Mouse (Mus musculus): ENCODE measurements around the gene Crhbp. TPM values are rescaled to one million over a fixed set of nuclear protein-coding genes. Genes with fewer than 3 reads are reported as not detected.

Gene Crhbp
- total and polyA plus RNA-seq, 2 experiments from 2014 or later = 8.6 to 14.4 TPM

DNA sequence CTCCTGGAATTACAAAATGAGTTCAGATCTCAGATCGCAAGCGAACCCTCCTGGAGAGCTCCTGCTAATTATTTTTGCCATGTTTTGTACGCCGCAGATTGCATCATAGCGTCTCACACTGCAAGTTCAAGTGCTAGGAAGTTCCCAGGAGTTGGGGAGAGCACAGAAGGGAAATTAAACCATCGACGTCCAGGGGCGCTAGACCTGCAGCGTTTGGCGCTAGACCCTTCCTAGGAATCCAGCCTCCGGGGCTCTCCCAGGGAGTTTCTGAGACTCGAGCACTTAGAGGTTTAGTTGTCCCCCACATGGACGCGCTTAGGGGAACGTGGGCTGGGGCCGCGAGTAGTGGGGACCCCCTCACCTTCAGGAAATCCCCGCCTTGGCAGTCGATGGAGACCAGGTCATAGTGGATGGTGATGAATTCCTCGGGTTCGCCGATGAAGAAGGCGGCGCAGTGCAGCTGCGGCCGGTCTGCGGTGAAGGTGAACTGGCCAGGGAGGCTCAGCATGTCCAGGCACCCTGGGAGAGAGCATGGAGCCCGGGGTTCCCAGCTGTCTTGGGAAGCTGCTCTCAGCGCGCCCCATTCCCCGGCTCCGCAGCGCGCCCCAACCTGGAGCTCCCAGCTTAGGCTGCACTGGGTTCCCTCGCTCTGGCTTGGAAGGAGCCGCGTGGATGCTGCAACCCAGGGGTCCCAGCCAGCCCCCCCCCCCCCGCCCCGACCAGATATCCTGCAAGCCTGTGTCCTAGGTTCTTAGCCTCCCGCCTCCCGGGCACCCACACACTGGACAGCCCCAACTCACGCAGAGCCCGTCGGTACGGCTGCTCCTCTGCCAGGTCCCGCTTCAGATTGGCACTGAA, 1.1 kb downstream of the Crhbp start:
- Histone ChIP-seq H3K4me1 (ENCODE audit: insufficient read depth, low read length) (peaks cover 12% of the 10 kb centered on the region), H3K9ac (replicated peaks; ENCODE audit: low read length) (peak overlapping the region; percentile 43), H3K4me2 (ENCODE audit: low read depth, low read length) (peak overlapping the region; percentile 95), H3K27me3 (ENCODE audit: insufficient read depth, low read length) (peaks cover 7% of the 10 kb centered on the region; the same call in 1 of the 2 replicates), H3K4me3 (ENCODE audit: low read length) (peak overlapping the region; percentile 45), H3K36me3 (ENCODE audit: insufficient read depth, low read length) (no peaks in the 10 kb centered on the region), H3K27ac (no peak overlapping the region), H3K9me3 (ENCODE audit: low read length) (no peaks in the 10 kb centered on the region)
- ATAC-seq (peak; percentile 85), DNase-seq (ENCODE audit: low spot score) (peak; percentile 77)
- peak; percentile 63 for TF ChIP-seq CTCF (IDR thresholded peaks at IDR 0.05; ENCODE audit: low read depth)
- 1% methylated on average over 46 of the region's 46 CpGs for WGBS

GRCm38 (mm10) chr13:95442901-95443300, 1.8 kb downstream of the Crhbp start:
- no peak overlapping the region for H3K27ac ChIP-seq

DNA sequence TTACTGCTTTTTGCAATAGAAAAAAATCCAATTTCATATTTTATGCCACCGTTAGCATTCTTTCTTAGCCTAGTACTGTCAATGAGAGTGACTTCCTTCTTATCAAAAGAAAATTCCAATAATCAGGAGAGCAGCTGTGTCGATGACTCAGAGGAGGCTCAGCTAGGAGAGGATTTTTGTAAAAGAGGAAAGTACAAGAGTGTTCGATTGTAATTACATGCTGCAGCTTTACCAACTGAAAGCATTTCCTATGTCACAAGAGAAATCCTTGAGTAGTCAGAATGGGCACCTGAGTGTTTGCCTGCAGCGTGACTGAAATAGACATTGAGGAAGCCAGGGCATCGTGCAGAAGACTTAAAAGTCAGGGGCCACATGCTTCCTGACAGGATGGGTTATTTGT, 5.2 kb downstream of the Crhbp start:
- H3K4me1 ChIP-seq (ENCODE audit: insufficient read depth, low read length) = peaks cover 12% of the 10 kb centered on the region
- no peak for TF ChIP-seq CTCF (IDR thresholded peaks at IDR 0.05; ENCODE audit: low read depth)
- H3K9me3 ChIP-seq (ENCODE audit: low read length) = no peaks in the 10 kb centered on the region
- peaks cover 6% of the 10 kb centered on the region; the same call in 1 of the 2 replicates for H3K27me3 ChIP-seq (ENCODE audit: insufficient read depth, low read length)
- H3K27ac ChIP-seq = no peak overlapping the region
- 79% methylated on average over 5 of the region's 5 CpGs for WGBS
- DNase-seq (ENCODE audit: low spot score) (no peak), ATAC-seq (no peak)
- no peak overlapping the region for H3K9ac ChIP-seq (replicated peaks; ENCODE audit: low read length)
- no peak overlapping the region for H3K4me2 ChIP-seq (ENCODE audit: low read depth, low read length)
- no peak overlapping the region for H3K4me3 ChIP-seq (ENCODE audit: low read length)
- no peaks in the 10 kb centered on the region for H3K36me3 ChIP-seq (ENCODE audit: insufficient read depth, low read length)

More at GRCm38 (mm10) chr13:95442901-95443300, 1.8 kb downstream of the Crhbp start:
- H3K27me3 ChIP-seq (ENCODE audit: insufficient read depth, low read length) = peaks cover 7% of the 10 kb centered on the region; the same call in 1 of the 2 replicates
- H3K9ac ChIP-seq (replicated peaks; ENCODE audit: low read length) = no peak overlapping the region; the same call in 1 of the 2 replicates
- peaks cover 12% of the 10 kb centered on the region for H3K4me1 ChIP-seq (ENCODE audit: insufficient read depth, low read length)
- H3K4me2 ChIP-seq (ENCODE audit: low read depth, low read length) = peak overlapping the region; percentile 95
- no peak for TF ChIP-seq CTCF (IDR thresholded peaks at IDR 0.05; ENCODE audit: low read depth)
- H3K4me3 ChIP-seq (ENCODE audit: low read length) = peak overlapping the region; percentile 45; the same call in 1 of the 2 replicates
- 13% methylated on average over 4 of the region's 4 CpGs for WGBS
- H3K36me3 ChIP-seq (ENCODE audit: insufficient read depth, low read length) = no peaks in the 10 kb centered on the region
- no peak for ATAC-seq
- no peaks in the 10 kb centered on the region for H3K9me3 ChIP-seq (ENCODE audit: low read length)
- DNase-seq (ENCODE audit: low spot score) = no peak

DNA sequence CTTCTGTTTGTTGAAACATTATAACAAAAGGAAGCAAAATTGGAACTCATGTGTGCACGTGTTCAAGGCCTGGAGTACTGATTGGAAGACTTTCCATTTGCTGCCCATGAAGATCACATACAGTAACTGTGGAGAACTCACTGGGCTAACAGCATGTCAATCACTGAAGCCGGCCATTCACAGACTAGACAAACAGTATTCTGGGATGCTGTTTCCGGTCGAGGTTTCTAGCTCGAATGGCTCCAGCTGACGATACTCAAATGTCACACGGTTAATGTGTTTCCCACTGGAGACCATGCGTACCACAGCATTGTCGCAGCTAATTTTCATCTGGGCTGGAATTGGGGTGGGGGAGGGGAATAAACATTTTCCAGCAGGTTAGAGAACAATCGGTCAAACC, 13.0 kb downstream of the Crhbp start:
- WGBS = 78% methylated on average over 10 of the region's 10 CpGs
- TF ChIP-seq CTCF (IDR thresholded peaks at IDR 0.05; ENCODE audit: low read depth) = no peak
- Histone ChIP-seq H3K9ac (replicated peaks; ENCODE audit: low read length) (no peak overlapping the region), H3K27ac (no peak overlapping the region), H3K4me2 (ENCODE audit: low read depth, low read length) (no peak overlapping the region), H3K36me3 (ENCODE audit: insufficient read depth, low read length) (no peaks in the 10 kb centered on the region), H3K27me3 (ENCODE audit: insufficient read depth, low read length) (no peaks in the 10 kb centered on the region), H3K9me3 (ENCODE audit: low read length) (no peaks in the 10 kb centered on the region), H3K4me1 (ENCODE audit: insufficient read depth, low read length) (no peaks in the 10 kb centered on the region), H3K4me3 (ENCODE audit: low read length) (no peak overlapping the region)
- DNase-seq (ENCODE audit: low spot score) (no peak), ATAC-seq (no peak)

- Histone ChIP-seq H3K36me3 (ENCODE audit: insufficient read depth, low read length) (no peaks in the 10 kb centered on the region), H3K4me1 (ENCODE audit: insufficient read depth, low read length) (no peaks in the 10 kb centered on the region), H3K4me2 (ENCODE audit: low read depth, low read length) (no peak overlapping the region), H3K4me3 (ENCODE audit: low read length) (no peak overlapping the region), H3K9me3 (ENCODE audit: low read length) (no peaks in the 10 kb centered on the region), H3K27me3 (ENCODE audit: insufficient read depth, low read length) (no peaks in the 10 kb centered on the region), H3K9ac (replicated peaks; ENCODE audit: low read length) (no peak overlapping the region), H3K27ac (no peak overlapping the region)
- no peak for DNase-seq (ENCODE audit: low spot score)
- ATAC-seq = no peak
- WGBS = 89% methylated on average over 3 of the region's 3 CpGs
- TF ChIP-seq CTCF (IDR thresholded peaks at IDR 0.05; ENCODE audit: low read depth) = no peak
Measured at GRCm38 (mm10) chr13:95427499-95427898, 17.2 kb downstream of the Crhbp start.

DNA sequence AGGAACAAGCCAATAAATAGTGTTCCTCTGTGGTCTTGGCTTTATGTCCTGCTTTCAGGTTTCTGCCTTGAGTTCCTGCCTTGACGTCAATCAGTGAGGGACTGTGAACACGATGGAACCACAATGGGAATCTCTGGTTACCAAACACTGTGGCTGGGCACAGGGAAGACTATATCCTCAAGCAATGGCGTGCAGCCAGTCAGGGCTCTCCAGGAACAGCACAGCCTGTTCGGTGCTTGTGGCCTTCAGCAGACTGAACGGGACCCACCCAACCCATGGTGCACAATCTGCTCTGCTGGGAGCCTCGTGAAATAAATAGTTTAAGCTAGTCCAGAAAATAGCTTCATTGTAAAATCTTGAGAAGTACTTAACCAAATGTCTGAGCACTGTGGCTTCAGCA, 18.3 kb downstream of the Crhbp start:
- Histone ChIP-seq H3K27ac (no peak overlapping the region), H3K9ac (replicated peaks; ENCODE audit: low read length) (no peak overlapping the region), H3K9me3 (ENCODE audit: low read length) (no peaks in the 10 kb centered on the region), H3K27me3 (ENCODE audit: insufficient read depth, low read length) (no peaks in the 10 kb centered on the region), H3K4me3 (ENCODE audit: low read length) (no peak overlapping the region), H3K36me3 (ENCODE audit: insufficient read depth, low read length) (no peaks in the 10 kb centered on the region), H3K4me1 (ENCODE audit: insufficient read depth, low read length) (no peaks in the 10 kb centered on the region), H3K4me2 (ENCODE audit: low read depth, low read length) (no peak overlapping the region)
- DNase-seq (ENCODE audit: low spot score) (no peak), ATAC-seq (no peak)
- TF ChIP-seq CTCF (IDR thresholded peaks at IDR 0.05; ENCODE audit: low read depth) = no peak
- WGBS = 84% methylated on average over 6 of the region's 6 CpGs

DNA sequence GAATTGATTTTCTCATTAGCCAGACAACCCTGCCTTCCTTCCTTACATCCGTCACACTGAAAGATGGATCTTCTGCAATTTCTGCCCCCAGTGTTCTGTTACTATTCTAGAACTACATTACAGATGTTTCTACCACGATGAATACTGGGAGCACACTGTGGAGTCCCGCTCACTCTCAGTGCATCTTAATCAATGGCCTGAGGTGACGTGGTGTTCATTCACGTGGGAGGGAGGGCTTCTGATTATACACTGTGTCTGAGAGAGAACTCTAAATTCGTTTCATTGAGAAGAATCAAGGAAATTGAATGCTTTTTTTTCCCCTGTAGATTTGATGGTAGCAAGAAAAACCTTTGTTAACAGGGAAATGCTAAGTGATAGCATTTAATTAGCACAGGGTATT, 19.2 kb downstream of the Crhbp start:
- Histone ChIP-seq H3K36me3 (ENCODE audit: insufficient read depth, low read length) (no peaks in the 10 kb centered on the region), H3K4me2 (ENCODE audit: low read depth, low read length) (no peak overlapping the region), H3K9ac (replicated peaks; ENCODE audit: low read length) (no peak overlapping the region), H3K4me1 (ENCODE audit: insufficient read depth, low read length) (no peaks in the 10 kb centered on the region), H3K9me3 (ENCODE audit: low read length) (no peaks in the 10 kb centered on the region), H3K27me3 (ENCODE audit: insufficient read depth, low read length) (no peaks in the 10 kb centered on the region), H3K27ac (no peak overlapping the region), H3K4me3 (ENCODE audit: low read length) (no peak overlapping the region)
- WGBS = 30% methylated on average over 6 of the region's 6 CpGs
- ATAC-seq (0 out of 2 replicates have a peak, but pooled peaks have one; percentile 40), DNase-seq (ENCODE audit: low spot score) (peak; percentile 13)
- no peak for TF ChIP-seq CTCF (IDR thresholded peaks at IDR 0.05; ENCODE audit: low read depth)
